Mouse (Mus musculus): ENCODE results near the gene Insm1. TPM values are rescaled to one million over a fixed set of nuclear protein-coding genes. Genes with fewer than 3 reads are reported as not detected.

The Insm1 gene
- polyA plus RNA-seq, 1 experiment from 2014 or later: 7.3 TPM

DNA sequence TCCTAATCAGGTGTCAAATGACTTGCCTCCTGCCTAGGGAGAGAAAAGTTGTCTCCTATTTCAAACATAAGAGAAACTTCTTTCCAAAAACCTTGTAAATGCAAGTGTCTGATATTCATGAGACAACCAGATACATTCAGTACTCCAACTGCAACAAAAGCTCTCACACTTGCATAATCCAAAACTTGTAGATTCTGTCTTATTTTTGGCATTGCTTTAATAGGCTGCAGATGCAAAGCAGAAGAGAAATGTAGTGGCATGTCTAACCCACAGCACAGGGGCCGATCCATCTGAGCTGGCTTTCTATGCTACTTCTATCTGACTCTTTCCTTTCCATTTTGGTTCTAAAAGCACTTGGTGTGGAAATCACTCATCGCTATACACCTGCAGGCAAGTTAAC, 9.8 kb downstream of the Insm1 start:
- WGBS: 93% methylated on average over 2 of the region's 2 CpGs
- Histone ChIP-seq H3K9me3 (no peaks in the 10 kb centered on the region), H3K27me3 (ENCODE audit: insufficient read depth, poor library complexity, severe bottlenecking) (peaks cover 34% of the 10 kb centered on the region), H3K27ac (no peak overlapping the region), H3K4me3 (no peak overlapping the region), H3K4me1 (replicated peaks) (peaks cover 6% of the 10 kb centered on the region; the same call in 1 of the 2 replicates), H3K36me3 (no peaks in the 10 kb centered on the region)
- DNase-seq (ENCODE audit: low spot score): no peak

DNA sequence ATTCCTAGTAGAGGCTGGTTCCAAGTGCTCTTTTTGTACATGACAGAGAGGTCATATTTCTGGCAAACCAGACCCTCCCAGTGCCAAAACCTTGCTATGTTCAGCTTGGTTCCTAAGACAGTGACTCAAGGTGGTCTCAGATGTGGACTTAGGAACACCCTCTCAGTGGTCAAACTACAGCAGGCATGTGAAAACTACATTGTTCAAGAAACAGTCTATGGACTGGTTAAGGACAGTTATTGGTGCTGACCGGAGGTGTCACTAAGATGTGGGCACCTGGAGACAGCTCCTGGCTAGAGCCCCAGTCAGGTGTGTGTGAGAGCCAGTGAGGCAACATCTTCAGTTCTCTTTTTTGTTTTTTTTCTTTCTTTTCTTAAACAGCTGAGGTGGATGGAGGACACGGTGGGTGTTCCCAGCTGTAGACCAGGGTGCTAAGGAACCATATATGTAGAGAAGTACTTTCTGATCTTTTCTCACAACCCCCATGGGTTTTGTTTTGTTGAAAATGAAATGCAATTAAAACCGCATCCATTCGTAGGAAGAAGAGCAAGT, 17.6 kb downstream of the Insm1 start:
- no peak for DNase-seq (ENCODE audit: low spot score)
- Histone ChIP-seq H3K9me3 (no peaks in the 10 kb centered on the region), H3K27ac (no peak overlapping the region), H3K27me3 (ENCODE audit: insufficient read depth, poor library complexity, severe bottlenecking) (peaks cover 5% of the 10 kb centered on the region; the same call in 1 of the 2 replicates), H3K4me3 (no peak overlapping the region), H3K36me3 (no peaks in the 10 kb centered on the region), H3K4me1 (replicated peaks) (no peaks in the 10 kb centered on the region)
- 88% methylated on average over 4 of the region's 4 CpGs for WGBS

DNA sequence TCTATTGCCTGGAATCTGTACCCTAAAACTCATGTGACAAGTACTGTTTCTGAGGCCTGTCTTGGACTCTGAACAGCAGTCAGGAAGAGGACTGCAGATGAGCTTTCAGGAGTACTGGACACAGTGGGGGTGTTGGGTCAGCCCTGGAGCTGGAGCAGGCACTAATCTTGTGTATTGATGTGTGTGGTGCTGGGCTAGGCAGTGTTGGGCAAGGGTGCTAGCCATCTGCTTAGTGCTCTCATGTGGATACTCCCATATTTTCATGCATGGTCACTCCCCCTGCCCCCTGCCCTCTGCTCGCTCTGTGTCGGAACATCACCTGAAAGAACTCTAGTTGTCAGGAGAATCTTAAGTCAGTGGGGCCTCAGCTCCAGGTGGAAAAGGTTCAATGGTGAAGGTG, 22.3 kb downstream of the Insm1 start:
- no peak overlapping the region for H3K27ac ChIP-seq
- H3K36me3 ChIP-seq: 0 out of 2 replicates have a peak, but pooled peaks cover 3% of the 10 kb centered on the region
- WGBS: 87% methylated on average over 2 of the region's 2 CpGs
- no peak overlapping the region for H3K4me3 ChIP-seq
- no peak for DNase-seq (ENCODE audit: low spot score)
- peaks cover 11% of the 10 kb centered on the region; the same call in 1 of the 2 replicates for H3K27me3 ChIP-seq (ENCODE audit: insufficient read depth, poor library complexity, severe bottlenecking)
- peaks cover 38% of the 10 kb centered on the region for H3K4me1 ChIP-seq (replicated peaks)
- H3K9me3 ChIP-seq: no peaks in the 10 kb centered on the region

DNA sequence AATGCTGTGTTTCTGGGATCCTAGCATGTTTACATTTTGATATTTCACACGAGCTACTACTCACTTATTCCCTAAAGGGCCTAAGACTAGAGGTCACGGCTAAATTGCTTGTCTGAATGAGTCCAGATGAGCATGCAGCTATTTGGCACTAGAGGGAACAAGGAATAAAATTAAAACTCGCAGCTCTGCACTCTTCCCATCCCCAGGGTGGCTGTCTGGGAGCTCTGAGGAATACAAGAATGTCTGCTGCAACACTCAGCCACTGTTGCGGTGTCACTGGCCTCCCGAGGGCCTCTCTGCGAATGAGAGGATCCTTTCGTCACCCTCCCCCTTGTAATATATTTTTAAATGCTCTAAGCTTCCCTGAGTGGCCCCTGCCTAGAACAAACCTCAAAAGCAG, 23.7 kb downstream of the Insm1 start:
- Histone ChIP-seq H3K4me1 (replicated peaks) (peaks cover 50% of the 10 kb centered on the region), H3K9me3 (no peaks in the 10 kb centered on the region), H3K27ac (no peak overlapping the region), H3K27me3 (ENCODE audit: insufficient read depth, poor library complexity, severe bottlenecking) (peaks cover 11% of the 10 kb centered on the region; the same call in 1 of the 2 replicates), H3K4me3 (no peak overlapping the region), H3K36me3 (0 out of 2 replicates have a peak, but pooled peaks cover 3% of the 10 kb centered on the region)
- WGBS: 56% methylated on average over 7 of the region's 7 CpGs
- no peak for DNase-seq (ENCODE audit: low spot score)

DNA sequence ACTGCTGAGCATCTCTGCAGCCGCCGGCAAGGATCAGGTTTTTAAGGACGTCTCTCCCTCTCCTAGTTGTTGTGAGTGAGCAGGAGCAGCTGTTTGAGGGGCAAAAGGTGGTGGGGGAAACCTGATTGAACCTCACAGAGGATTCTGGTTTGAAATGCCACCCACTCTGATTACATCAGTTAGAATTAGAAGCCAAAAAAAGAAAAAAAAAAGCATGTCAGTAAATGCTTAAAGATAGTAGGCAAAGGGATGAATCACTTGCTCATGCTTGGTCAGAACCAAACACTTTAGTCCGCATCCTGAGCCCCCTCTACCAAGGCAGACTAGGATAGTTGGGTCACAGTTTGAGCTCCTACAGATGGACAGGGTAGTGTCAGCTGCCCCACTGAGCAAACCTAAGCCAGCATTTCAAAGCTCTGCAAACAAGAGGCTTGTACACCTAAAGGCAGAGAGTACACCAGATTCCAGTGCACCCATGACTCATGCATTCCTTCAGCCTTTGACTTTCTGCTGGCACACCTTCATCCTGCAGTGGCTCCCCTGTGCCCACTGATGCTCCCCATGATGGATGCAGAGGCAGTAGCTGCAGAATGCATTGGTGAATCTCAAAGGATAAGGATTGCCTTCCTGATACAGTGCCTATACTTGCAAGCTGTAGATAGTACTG, 24.8 kb downstream of the Insm1 start:
- peaks cover 11% of the 10 kb centered on the region; the same call in 1 of the 2 replicates for H3K27me3 ChIP-seq (ENCODE audit: insufficient read depth, poor library complexity, severe bottlenecking)
- H3K27ac ChIP-seq: no peak overlapping the region
- WGBS: 79% methylated on average over 4 of the region's 4 CpGs
- 0 out of 2 replicates have a peak, but pooled peaks cover 3% of the 10 kb centered on the region for H3K36me3 ChIP-seq
- no peak for DNase-seq (ENCODE audit: low spot score)
- no peaks in the 10 kb centered on the region for H3K9me3 ChIP-seq
- H3K4me3 ChIP-seq: no peak overlapping the region
- peaks cover 53% of the 10 kb centered on the region for H3K4me1 ChIP-seq (replicated peaks)

DNA sequence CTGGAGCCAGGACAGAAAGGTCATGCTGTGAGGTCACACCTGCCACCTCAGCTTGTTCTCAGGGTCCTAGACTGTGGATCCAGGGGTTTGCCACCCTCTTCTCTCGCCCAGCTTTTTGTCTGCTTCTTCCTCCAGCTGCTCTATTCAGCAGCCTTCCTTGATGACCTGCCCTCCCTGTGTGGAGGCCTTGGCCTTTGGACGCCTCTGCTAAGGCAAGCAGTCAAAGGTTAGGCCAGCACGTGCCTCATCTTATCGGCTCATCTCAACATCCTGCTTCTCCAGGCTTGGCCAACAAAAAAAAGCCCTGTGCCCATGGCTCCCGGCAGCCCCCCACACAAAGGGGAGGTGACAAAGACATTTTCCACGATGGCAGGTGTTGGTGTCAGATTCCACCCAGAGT, 25.9 kb downstream of the Insm1 start:
- 21% methylated on average over 6 of the region's 6 CpGs for WGBS
- peaks cover 17% of the 10 kb centered on the region; the same call in 1 of the 2 replicates for H3K27me3 ChIP-seq (ENCODE audit: insufficient read depth, poor library complexity, severe bottlenecking)
- DNase-seq (ENCODE audit: low spot score): peak; percentile 16
- H3K4me1 ChIP-seq (replicated peaks): peaks cover 53% of the 10 kb centered on the region
- 0 out of 2 replicates have a peak, but pooled peaks cover 3% of the 10 kb centered on the region for H3K36me3 ChIP-seq
- H3K27ac ChIP-seq: peak overlapping the region; percentile 71
- H3K9me3 ChIP-seq: no peaks in the 10 kb centered on the region
- H3K4me3 ChIP-seq: no peak overlapping the region

DNA sequence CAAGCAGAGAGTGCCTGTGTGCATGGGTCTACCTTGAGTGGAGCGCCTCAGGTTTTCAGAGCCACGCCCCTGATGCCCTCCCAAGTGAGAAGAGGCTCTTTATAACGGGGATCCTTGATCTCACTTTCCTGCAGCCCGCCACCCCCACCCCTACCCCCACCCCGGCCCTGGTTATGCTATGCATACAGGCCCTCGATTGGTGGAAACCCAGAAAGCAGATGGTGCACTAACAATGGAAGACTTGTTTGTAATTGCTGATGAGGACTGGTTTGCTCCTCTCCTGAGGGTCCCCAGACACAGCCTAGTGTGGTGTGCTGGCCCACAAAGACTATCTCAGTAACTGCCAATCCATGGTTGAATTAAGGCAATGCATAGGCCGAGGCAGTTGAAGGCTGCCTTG, 27.3 kb downstream of the Insm1 start:
- WGBS: 75% methylated on average over 7 of the region's 7 CpGs
- H3K9me3 ChIP-seq: no peaks in the 10 kb centered on the region
- H3K36me3 ChIP-seq: 0 out of 2 replicates have a peak, but pooled peaks cover 3% of the 10 kb centered on the region
- H3K4me1 ChIP-seq (replicated peaks): peaks cover 53% of the 10 kb centered on the region
- peak overlapping the region; percentile 71 for H3K27ac ChIP-seq
- peak; percentile 12 for DNase-seq (ENCODE audit: low spot score)
- H3K27me3 ChIP-seq (ENCODE audit: insufficient read depth, poor library complexity, severe bottlenecking): peaks cover 14% of the 10 kb centered on the region; the same call in 1 of the 2 replicates
- H3K4me3 ChIP-seq: no peak overlapping the region

DNA sequence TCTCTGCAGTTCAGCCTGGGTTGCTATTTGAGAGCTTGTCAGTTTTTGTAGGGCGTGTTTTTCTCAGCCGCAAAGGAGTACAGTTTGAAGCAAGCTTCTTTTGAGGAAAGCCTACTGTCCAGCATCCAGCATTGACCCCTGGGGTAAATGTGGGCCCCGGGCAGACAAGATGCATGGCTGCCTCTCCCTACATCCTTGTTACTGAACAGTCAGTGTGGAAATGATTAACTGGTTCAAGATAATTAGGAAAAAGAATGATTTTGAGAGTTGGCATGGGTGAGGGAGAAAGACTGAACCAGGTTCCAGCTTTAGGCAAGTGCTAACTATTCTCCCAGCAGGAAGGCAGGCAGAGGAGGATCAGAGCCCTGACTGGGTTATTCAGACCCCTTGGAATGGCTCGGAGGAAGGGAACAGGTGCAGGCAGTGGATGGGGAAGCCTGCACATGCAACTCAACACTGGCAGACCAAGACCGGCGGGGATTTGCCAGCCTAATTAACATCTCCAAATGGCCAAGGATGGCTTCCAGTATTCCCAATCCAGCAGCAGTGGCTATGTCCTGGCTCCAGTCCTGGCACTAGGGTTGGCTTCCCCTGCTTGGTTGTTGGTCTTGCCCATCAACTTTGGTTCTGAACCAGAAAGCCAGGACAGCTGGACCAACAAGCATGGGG, 28.6 kb downstream of the Insm1 start:
- no peak for DNase-seq (ENCODE audit: low spot score)
- WGBS: 77% methylated on average over 6 of the region's 6 CpGs
- no peaks in the 10 kb centered on the region for H3K9me3 ChIP-seq
- peaks cover 46% of the 10 kb centered on the region for H3K4me1 ChIP-seq (replicated peaks)
- peaks cover 6% of the 10 kb centered on the region; the same call in 1 of the 2 replicates for H3K27me3 ChIP-seq (ENCODE audit: insufficient read depth, poor library complexity, severe bottlenecking)
- peak overlapping the region; percentile 71; the same call in 1 of the 2 replicates for H3K27ac ChIP-seq
- H3K4me3 ChIP-seq: no peak overlapping the region
- H3K36me3 ChIP-seq: no peaks in the 10 kb centered on the region

DNA sequence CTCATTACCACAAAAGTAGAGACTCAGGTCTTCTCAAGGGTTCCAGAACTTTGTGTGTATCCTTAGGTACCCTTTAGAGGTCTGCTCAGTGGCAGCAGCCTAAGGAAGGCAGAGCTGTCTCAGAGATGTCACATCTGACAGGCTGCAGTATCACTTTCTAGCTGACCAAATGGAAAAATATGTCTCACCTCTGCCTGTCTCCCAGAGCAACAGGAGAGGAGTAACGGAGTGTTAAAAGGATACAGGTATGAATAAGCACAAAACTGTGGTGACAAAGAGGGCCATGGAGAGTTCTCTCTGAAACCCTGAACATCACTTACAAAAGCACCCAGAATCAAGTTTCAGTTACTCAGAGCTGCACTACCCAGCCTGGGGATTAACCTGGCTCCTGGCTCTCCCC, 32.7 kb downstream of the Insm1 start:
- Histone ChIP-seq H3K36me3 (no peaks in the 10 kb centered on the region), H3K9me3 (no peaks in the 10 kb centered on the region), H3K4me1 (replicated peaks) (peaks cover 36% of the 10 kb centered on the region), H3K27me3 (ENCODE audit: insufficient read depth, poor library complexity, severe bottlenecking) (peaks cover 12% of the 10 kb centered on the region), H3K4me3 (no peak overlapping the region), H3K27ac (no peak overlapping the region)
- 97% methylated on average over 1 of the region's 1 CpGs for WGBS
- DNase-seq (ENCODE audit: low spot score): no peak

DNA sequence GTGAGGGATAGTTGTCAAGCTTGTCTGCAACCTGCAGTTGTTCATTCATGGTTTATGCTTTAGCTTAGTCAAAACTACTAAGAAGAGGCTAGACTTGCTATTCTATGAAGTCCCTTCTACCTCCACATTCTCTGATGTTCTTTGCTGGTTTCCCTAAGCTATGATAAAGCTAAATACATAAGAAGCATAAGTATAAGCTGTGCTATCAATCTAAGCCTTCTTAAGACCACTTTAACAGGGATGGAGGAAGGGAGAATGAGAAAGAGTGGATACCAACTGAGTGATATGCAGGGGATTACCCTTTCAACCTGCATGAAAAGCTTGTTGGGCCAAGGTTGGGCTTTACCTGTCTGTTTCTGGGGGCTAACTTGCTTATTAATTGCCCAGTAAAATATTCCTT, 33.9 kb downstream of the Insm1 start:
- Histone ChIP-seq H3K4me3 (no peak overlapping the region), H3K4me1 (replicated peaks) (peaks cover 38% of the 10 kb centered on the region), H3K36me3 (no peaks in the 10 kb centered on the region), H3K27ac (no peak overlapping the region), H3K9me3 (no peaks in the 10 kb centered on the region), H3K27me3 (ENCODE audit: insufficient read depth, poor library complexity, severe bottlenecking) (peaks cover 23% of the 10 kb centered on the region)
- DNase-seq (ENCODE audit: low spot score): no peak

DNA sequence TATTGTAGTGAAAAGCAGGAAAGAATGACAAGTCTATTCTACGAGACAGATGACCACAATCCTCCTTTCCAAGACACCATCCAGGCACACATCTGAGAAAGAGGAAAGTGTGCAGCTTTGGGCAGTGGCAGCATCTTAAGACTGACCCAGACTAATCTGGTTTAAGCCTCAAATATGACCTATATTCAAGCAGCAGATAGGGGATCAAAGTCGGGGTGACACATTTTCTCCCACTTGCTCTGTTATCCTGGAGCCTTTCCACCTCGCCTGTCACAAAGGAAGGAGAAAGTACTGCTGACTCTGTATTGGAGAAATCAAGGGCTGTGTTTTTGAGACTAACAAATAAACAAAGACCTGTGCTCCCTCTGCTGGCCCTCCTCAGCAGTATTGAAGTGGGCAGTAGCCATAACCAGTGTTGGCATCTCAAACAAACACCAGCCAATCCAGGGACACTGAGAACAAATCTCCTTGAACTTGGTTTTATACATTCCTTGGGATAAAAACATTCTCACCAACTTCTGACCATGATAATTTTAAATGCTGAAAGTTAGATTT, 34.7 kb downstream of the Insm1 start:
- Histone ChIP-seq H3K27ac (no peak overlapping the region), H3K36me3 (no peaks in the 10 kb centered on the region), H3K27me3 (ENCODE audit: insufficient read depth, poor library complexity, severe bottlenecking) (peaks cover 30% of the 10 kb centered on the region), H3K4me1 (replicated peaks) (peaks cover 44% of the 10 kb centered on the region), H3K9me3 (no peaks in the 10 kb centered on the region), H3K4me3 (no peak overlapping the region)
- DNase-seq (ENCODE audit: low spot score): no peak
- WGBS: 66% methylated on average over 3 of the region's 3 CpGs

DNA sequence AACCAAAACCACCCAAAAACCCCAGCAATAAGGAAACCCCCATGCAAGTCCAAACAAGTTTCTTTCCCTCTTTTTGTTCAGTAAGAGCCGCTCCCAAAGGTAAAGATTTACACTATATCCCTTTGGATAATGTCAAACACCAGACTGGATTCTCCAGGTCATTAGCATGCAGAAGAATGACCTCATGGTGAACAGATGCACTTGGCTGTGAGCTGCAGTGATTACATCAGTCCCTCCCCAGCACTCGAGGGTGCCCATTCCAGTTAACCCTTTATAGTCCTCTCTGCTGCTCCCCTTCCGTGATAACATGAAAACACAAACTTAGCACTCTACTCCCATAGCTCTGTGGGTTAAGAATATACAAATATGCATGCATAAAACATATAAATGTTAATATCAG, 35.3 kb downstream of the Insm1 start:
- Histone ChIP-seq H3K9me3 (no peaks in the 10 kb centered on the region), H3K36me3 (no peaks in the 10 kb centered on the region), H3K4me3 (no peak overlapping the region), H3K4me1 (replicated peaks) (peaks cover 50% of the 10 kb centered on the region), H3K27ac (no peak overlapping the region), H3K27me3 (ENCODE audit: insufficient read depth, poor library complexity, severe bottlenecking) (peaks cover 35% of the 10 kb centered on the region)
- DNase-seq (ENCODE audit: low spot score): no peak
- 50% methylated on average over 3 of the region's 3 CpGs for WGBS

DNA sequence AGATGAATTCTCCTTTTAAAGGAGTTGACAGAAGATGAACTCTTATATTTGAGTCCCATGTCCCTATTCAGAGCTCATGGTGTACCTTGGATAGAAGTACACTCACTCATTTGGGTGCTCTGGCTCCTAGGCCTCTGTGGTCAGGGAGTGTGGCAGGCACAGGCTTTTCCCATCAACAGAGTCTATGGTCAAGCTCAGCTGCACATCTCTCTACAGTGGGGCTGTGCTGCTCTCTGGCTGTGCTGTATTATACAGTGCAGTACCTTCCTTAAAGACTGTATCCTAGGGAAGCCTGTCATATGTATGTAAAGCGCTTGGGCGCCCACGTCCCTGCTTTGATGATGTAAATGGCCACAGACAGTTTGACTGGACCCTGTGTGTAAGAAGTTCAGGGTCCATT, 35.9 kb downstream of the Insm1 start:
- Histone ChIP-seq H3K4me3 (no peak overlapping the region), H3K27ac (peak overlapping the region; percentile 50; the same call in 1 of the 2 replicates), H3K36me3 (no peaks in the 10 kb centered on the region), H3K9me3 (no peaks in the 10 kb centered on the region), H3K27me3 (ENCODE audit: insufficient read depth, poor library complexity, severe bottlenecking) (peaks cover 32% of the 10 kb centered on the region), H3K4me1 (replicated peaks) (peaks cover 56% of the 10 kb centered on the region)
- 80% methylated on average over 3 of the region's 3 CpGs for WGBS
- no peak for DNase-seq (ENCODE audit: low spot score)

All from hindbrain, embryonic 10.5 days (tissue).